ENCODE assay signal across 9 mouse cellular contexts in the genomic region with DNA sequence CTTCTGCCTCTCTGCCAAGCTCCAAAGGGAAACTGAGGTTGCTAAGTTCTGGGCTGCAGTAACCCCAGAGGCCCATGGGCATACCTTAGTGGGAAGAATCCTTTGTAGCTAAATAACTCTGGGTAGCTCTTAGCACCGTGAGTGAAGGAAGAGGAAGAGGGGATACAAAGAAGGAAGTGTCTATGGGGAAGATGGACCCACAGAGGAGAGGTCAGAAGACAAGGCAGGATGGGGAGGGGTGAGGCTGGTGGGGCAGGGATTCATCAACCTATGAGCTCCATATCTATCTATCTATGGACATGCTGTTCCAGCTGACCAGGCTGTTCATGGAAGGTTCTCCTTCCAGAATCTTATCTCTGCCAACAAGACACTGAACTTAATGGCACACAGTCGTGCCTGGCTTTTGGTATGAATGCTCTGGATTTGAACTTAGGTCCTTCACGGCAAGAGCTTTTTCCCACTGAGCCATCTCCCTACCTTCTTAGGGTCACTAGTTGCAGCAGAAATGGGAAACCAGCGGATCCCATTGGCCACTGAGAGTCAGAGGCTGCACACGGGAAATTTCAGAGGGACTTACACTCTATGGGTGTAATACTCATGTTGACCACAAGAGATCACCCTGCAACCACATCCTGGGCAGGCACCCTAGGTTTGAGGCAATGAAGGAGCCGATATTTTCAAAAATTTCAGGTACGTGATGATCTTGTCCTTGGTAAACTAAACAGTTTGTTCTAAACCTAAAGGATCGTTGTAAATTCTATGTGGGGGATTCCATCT. TPM values are rescaled to one million over a fixed set of nuclear protein-coding genes. Genes with fewer than 3 reads are reported as not detected.
DNase-seq lines count a peak whose midpoint lies in the region; ATAC-seq and TF ChIP-seq lines count a peak whose summit lies in the region.
"Had no signal": no experiment of that assay in that cellular context is flagged by ENCODE, and none has a peak within 500 bp of the region (broad histone marks: within the 10 kb centered on the region; RNA-seq: fewer than 3 reads in every experiment).

No protein-coding gene starts in this region.

- 6% methylated on average over 8 of the region's 8 CpGs for WGBS in spleen, adult 2 months
- 21% methylated on average over 8 of the region's 8 CpGs for WGBS in hindbrain, embryonic 14.5 days

- peak; percentile 79; the same call in 1 of the 2 replicates for TF ChIP-seq CTCF in spleen, adult 2 months (IDR thresholded peaks at IDR 0.05; ENCODE audit: extremely low read depth, insufficient read depth, insufficient read length, insufficient replicate concordance)

- no peak overlapping the region for H3K4me2 ChIP-seq in hindbrain, embryonic 14.5 days (replicated peaks)
- H3K4me2 ChIP-seq: stomach, embryonic 15.5 days had no signal

- H3K4me3 ChIP-seq in spleen, adult 2 months (ENCODE audit: extremely low read depth, insufficient read depth, insufficient read length) = no peak overlapping the region
- no peak overlapping the region for H3K4me3 ChIP-seq in hindbrain, embryonic 14.5 days (replicated peaks; ENCODE audit: low read length)
- H3K4me3 ChIP-seq: stomach, embryonic 15.5 days had no signal

- ATAC-seq in hindbrain, embryonic 14.5 days (ENCODE audit: low FRiP score) = peak; percentile 52; the same call in 1 of the 2 replicates

- intact Hi-C loops in gastrocnemius, postnatal 36 days (cut with DNase I) = loop anchor here (1.0 to 10.0 kb wide), 3 partner anchors 384 to 785 kb away; a partner anchor contains a TSS

- no peaks in the 10 kb centered on the region for H3K36me3 ChIP-seq in spleen, adult 2 months (ENCODE audit: control insufficient read depth, insufficient read depth, low read length)
- no peaks in the 10 kb centered on the region for H3K36me3 ChIP-seq in hindbrain, embryonic 14.5 days (replicated peaks; ENCODE audit: control insufficient read depth, insufficient read depth)
- H3K36me3 ChIP-seq: stomach, embryonic 15.5 days had no signal

- no peak overlapping the region for H3K9ac ChIP-seq in hindbrain, embryonic 14.5 days
- H3K9ac ChIP-seq: stomach, embryonic 15.5 days had no signal

- no peak for TF ChIP-seq POLR2A in spleen, adult 2 months (IDR thresholded peaks at IDR 0.05; ENCODE audit: low read depth, low read length)

- no peaks in the 10 kb centered on the region for H3K9me3 ChIP-seq in hindbrain, embryonic 14.5 days (ENCODE audit: control insufficient read depth, low read length)
- H3K9me3 ChIP-seq: stomach, embryonic 15.5 days had no signal

- no peaks in the 10 kb centered on the region for H3K27me3 ChIP-seq in spleen, adult 2 months (ENCODE audit: control insufficient read depth, insufficient read depth, low read length)
- H3K27me3 ChIP-seq in hindbrain, embryonic 14.5 days (ENCODE audit: control insufficient read depth, insufficient read depth, low read length) = peaks cover 66% of the 10 kb centered on the region

- no peak overlapping the region for H3K27ac ChIP-seq in spleen, adult 2 months (ENCODE audit: insufficient read depth, low read length)
- no peak overlapping the region for H3K27ac ChIP-seq in hindbrain, embryonic 14.5 days
- H3K27ac ChIP-seq: stomach, embryonic 15.5 days had no signal

- peaks cover 6% of the 10 kb centered on the region; the same call in 1 of the 2 replicates for H3K4me1 ChIP-seq in spleen, adult 2 months (ENCODE audit: control insufficient read depth, insufficient read depth, insufficient read length)
- peaks cover 15% of the 10 kb centered on the region for H3K4me1 ChIP-seq in hindbrain, embryonic 14.5 days (replicated peaks; ENCODE audit: control insufficient read depth, insufficient read depth, low read length)

- DNase-seq in gastrocnemius, adult 18-20 months (ENCODE audit: low spot score) = peak; percentile 45
- no peak for DNase-seq in gastrocnemius, postnatal 36 days
- DNase-seq in spleen, adult 2 months (ENCODE audit: low read depth in 1 of 2, low spot score in 2 of 2) = peak in 1 of 2 experiments; percentile 29
- no peak for DNase-seq in spleen, adult 18-20 months
- DNase-seq in cerebellum, postnatal 36 days = peak; percentile 34 to 53
- peak; percentile 77 for DNase-seq in hindbrain, embryonic 14.5 days (ENCODE audit: low spot score)
- DNase-seq in lung, postnatal 25 days (ENCODE audit: low spot score) = peak; percentile 59
- DNase-seq in urinary bladder, postnatal 25 days (ENCODE audit: low spot score) = no peak

RNA-seq across cellular contexts. Expression of a gene that starts 7.0 kb away (rescaled TPM):
- 100 to 1,000 TPM in 1 of 2 experiments, 10 to 100 TPM in 1; 43.0 to 114 TPM for total RNA-seq in gastrocnemius, adult 18-20 months (2021)
- 10 to 100 TPM in 1 of 2 experiments, 1 to 10 TPM in 1; 8.0 to 58.7 TPM for total RNA-seq in gastrocnemius, postnatal 36 days (2021)
- 14.6 and 19.8 TPM in 2 replicates for polyA plus RNA-seq in spleen, adult 2 months (2012; rRNA removed)
- polyA plus RNA-seq in hindbrain, embryonic 14.5 days (2014; fragmentation: Nextera tagmentation; extraction: Ambion mirVana) = 38.4 and 43.6 TPM in 2 replicates

RNA-seq across cellular contexts. Expression of a gene that starts 45.9 kb away (rescaled TPM):
- total RNA-seq in gastrocnemius, adult 18-20 months (2021) = 100 to 1,000 TPM; 118 to 125 TPM
- total RNA-seq in gastrocnemius, postnatal 36 days (2021) = 100 to 1,000 TPM; 123 to 134 TPM
- 77.0 and 103 TPM in 2 replicates for polyA plus RNA-seq in spleen, adult 2 months (2012; rRNA removed)
- 16.2 and 17.8 TPM in 2 replicates for polyA plus RNA-seq in hindbrain, embryonic 14.5 days (2014; fragmentation: Nextera tagmentation; extraction: Ambion mirVana)

Comparison
In these comparisons a context has a peak if more than half of its experiments do, and no peak if none do; other contexts are left out.
1. DNase-seq: peak in gastrocnemius, adult 18-20 months (single experiment), cerebellum, postnatal 36 days (2 of 2), hindbrain, embryonic 14.5 days (single experiment) and lung, postnatal 25 days (single experiment); none in gastrocnemius, postnatal 36 days (0 of 2), spleen, adult 18-20 months (0 of 2) and urinary bladder, postnatal 25 days (single experiment).